Mouse (Mus musculus) bone marrow macrophage, adult 2 months (primary cell): ENCODE data around the gene Gm42906.

ENCODE experiments used
- CTCF ChIP-seq: IDR thresholded peaks from 2 replicates; pipeline ENCODE4 v1.5.1; 2012; ENCODE audit warnings: low read depth, mild to moderate bottlenecking, low read length, moderate library complexity
- POLR2A ChIP-seq: IDR thresholded peaks from 2 replicates; pipeline ENCODE4 v1.6.1; 2012; ENCODE audit warnings: mild to moderate bottlenecking, low read depth, low read length, borderline replicate concordance

- TF ChIP-seq POLR2A: no peak
- no peak for TF ChIP-seq CTCF
These were observed 254.2 kb downstream of the Gm42906 start for GRCm38 (mm10) chr5:151173774-151174173.
